Comparison of ENCODE assay signal across 9 mouse cellular contexts in genomic region chr14:4110426-4110825, GRCm38 (mm10). TPM values are rescaled to one million over a fixed set of nuclear protein-coding genes. Genes with fewer than 3 reads are reported as not detected.
DNase-seq lines count a peak whose midpoint lies in the region; ATAC-seq and TF ChIP-seq lines count a peak whose summit lies in the region.
"Not testable (repeated sequence)": the region's sequence is repeated elsewhere in the genome, so short reads cannot be mapped to it uniquely, and the experiment has no call there.
"Had no signal": no experiment of that assay in that cellular context is flagged by ENCODE, and none has a peak within 500 bp of the region (broad histone marks: within the 10 kb centered on the region; RNA-seq: fewer than 3 reads in every experiment).

Gm8108 (plus strand) TSS chr14:4110526.

- not testable (repeated sequence) for H3K27me3 ChIP-seq in hindbrain, embryonic 14.5 days (ENCODE audit: control insufficient read depth, insufficient read depth, low read length); lung, embryonic 16.5 days (ENCODE audit: control insufficient read depth, insufficient read depth, low read depth, low read length); neural tube, embryonic 13.5 days

- DNase-seq in adrenal gland, postnatal 10 days, result peak; percentile 4
- DNase-seq in heart, adult 9 months (ENCODE audit: low spot score in 2 of 2), result peak; percentile 6 to 36
- peak; percentile 23 for DNase-seq in hindbrain, embryonic 14.5 days (ENCODE audit: low spot score)
- peak; percentile 11 to 26 for DNase-seq in kidney, postnatal 36 days
- DNase-seq in thymus, postnatal 0 days (ENCODE audit: low spot score), result peak; percentile 1

- not testable (repeated sequence) for ATAC-seq in hindbrain, embryonic 14.5 days (ENCODE audit: low FRiP score); lung, embryonic 16.5 days (ENCODE audit: low read depth); neural tube, embryonic 13.5 days (ENCODE audit: low read depth)

- peak within 1 kb of the TSS; percentile 52 for H3K4me2 ChIP-seq in hindbrain, embryonic 14.5 days (replicated peaks)
- H3K4me2 ChIP-seq in lung, embryonic 16.5 days (ENCODE audit: low read depth, low read length), result peak within 1 kb of the TSS; percentile 54
- H3K4me2 ChIP-seq in neural tube, embryonic 13.5 days, result peak within 1 kb of the TSS; percentile 51

- not testable (repeated sequence) for H3K27ac ChIP-seq in embryonic fibroblast, embryonic 13.5 days (ENCODE audit: insufficient read depth, low read length); hindbrain, embryonic 14.5 days; lung, embryonic 16.5 days (ENCODE audit: low read length); neural tube, embryonic 13.5 days (replicated peaks)

- not testable (repeated sequence) for TF ChIP-seq CTCF in embryonic fibroblast, embryonic 13.5 days (IDR thresholded peaks at IDR 0.05; ENCODE audit: borderline replicate concordance, insufficient read depth, low read length)

- H3K4me1 ChIP-seq in embryonic fibroblast, embryonic 13.5 days (ENCODE audit: control insufficient read depth, insufficient read depth, low read length); hindbrain, embryonic 14.5 days (replicated peaks; ENCODE audit: control insufficient read depth, insufficient read depth, low read length); lung, embryonic 16.5 days (replicated peaks; ENCODE audit: control insufficient read depth, insufficient read depth, low read length); neural tube, embryonic 13.5 days (replicated peaks): not testable (repeated sequence)

- TF ChIP-seq POLR2A in embryonic fibroblast, embryonic 13.5 days (IDR thresholded peaks at IDR 0.05; ENCODE audit: low read depth, low read length), result 0 out of 2 replicates have a peak, but pooled peaks have one; percentile 38

- not testable (repeated sequence) for H3K36me3 ChIP-seq in hindbrain, embryonic 14.5 days (replicated peaks; ENCODE audit: control insufficient read depth, insufficient read depth); lung, embryonic 16.5 days (ENCODE audit: control insufficient read depth, insufficient read depth, low read length); neural tube, embryonic 13.5 days

- 5% methylated on average over 28 of the region's 37 CpGs for WGBS in hindbrain, embryonic 14.5 days
- WGBS in lung, embryonic 16.5 days, result 2% methylated on average over 34 of the region's 37 CpGs
- 6% methylated on average over 35 of the region's 37 CpGs for WGBS in neural tube, embryonic 13.5 days

- peak within 1 kb of the TSS; percentile 46 for H3K9ac ChIP-seq in hindbrain, embryonic 14.5 days
- H3K9ac ChIP-seq in lung, embryonic 16.5 days (ENCODE audit: low read length), result not testable (repeated sequence)
- peak within 1 kb of the TSS; percentile 58 for H3K9ac ChIP-seq in neural tube, embryonic 13.5 days

- H3K4me3 ChIP-seq in embryonic fibroblast, embryonic 13.5 days (ENCODE audit: insufficient read depth, low read length), result 0 out of 2 replicates have a peak within 1 kb of the TSS, but pooled peaks have one; percentile 11
- H3K4me3 ChIP-seq in hindbrain, embryonic 14.5 days (replicated peaks; ENCODE audit: low read length), result peak within 1 kb of the TSS; percentile 40
- peak within 1 kb of the TSS; percentile 42 for H3K4me3 ChIP-seq in lung, embryonic 16.5 days (ENCODE audit: low read length)
- H3K4me3 ChIP-seq in neural tube, embryonic 13.5 days, result peak within 1 kb of the TSS; percentile 39

- not testable (repeated sequence) for H3K9me3 ChIP-seq in hindbrain, embryonic 14.5 days (ENCODE audit: control insufficient read depth, low read length); lung, embryonic 16.5 days (ENCODE audit: control insufficient read depth, low read length); neural tube, embryonic 13.5 days

RNA-seq across cellular contexts. Expression of gene Gm8108, which starts in this region (rescaled TPM):
- total RNA-seq in adrenal gland, postnatal 10 days (2021), result 1 to 10 TPM; 2.0 to 2.1 TPM
- polyA plus RNA-seq in embryonic fibroblast, embryonic 13.5 days (2011; ENCODE audit: insufficient read length, low read depth, missing spikeins), result not detected in 2 replicates
- 5.2 and 6.4 TPM in 2 replicates for polyA plus RNA-seq in hindbrain, embryonic 14.5 days (2014; fragmentation: Nextera tagmentation; extraction: Ambion mirVana)
- 0.16 and 0.36 TPM in 2 replicates for polyA plus RNA-seq in lung, embryonic 16.5 days (2015; fragmentation: Nextera tagmentation; extraction: Ambion mirVana)
- 2.4 and 3.0 TPM in 2 replicates for polyA plus RNA-seq in neural tube, embryonic 13.5 days (2015; fragmentation: Nextera tagmentation; extraction: Ambion mirVana)
- polyA plus RNA-seq in thymus, postnatal 0 days (2015; fragmentation: Nextera tagmentation; extraction: Ambion mirVana), result 0.30 and 0.53 TPM in 2 replicates
- total RNA-seq: MEL had no signal

Comparison
In these comparisons a context has a peak if more than half of its experiments do, and no peak if none do; other contexts are left out.
1. Peak in DNase-seq in thymus, postnatal 0 days; RNA of the gene not detected or under 1 TPM.